Mouse (Mus musculus): ENCODE measurements around the gene Gpr31b. TPM values are rescaled to one million over a fixed set of nuclear protein-coding genes. Genes with fewer than 3 reads are reported as not detected.

Gene Gpr31b
- polyA plus RNA-seq, 1 experiment from 2014 or later, result 0.16 TPM

Other genes starting within 250 kb of the Gpr31b start
- gene Mas1, start 184.2 kb downstream of the Gpr31b start, polyA plus RNA-seq (2015; fragmentation: Nextera tagmentation; extraction: Ambion mirVana), result 0.18 TPM in 1 of 2 replicates, not detected in the other
- gene Mrgprh, start 176.3 kb downstream of the Gpr31b start, polyA plus RNA-seq (2015; fragmentation: Nextera tagmentation; extraction: Ambion mirVana), result not detected in 2 replicates
- gene Pnldc1, start 142.1 kb downstream of the Gpr31b start, polyA plus RNA-seq (2015; fragmentation: Nextera tagmentation; extraction: Ambion mirVana), result 0.78 and 1.7 TPM in 2 replicates
- 341 and 344 TPM in 2 replicates for gene Tcp1, start 136.6 kb downstream of the Gpr31b start, polyA plus RNA-seq (2015; fragmentation: Nextera tagmentation; extraction: Ambion mirVana)
- 118 and 123 TPM in 2 replicates for gene Mrpl18, start 136.0 kb downstream of the Gpr31b start, polyA plus RNA-seq (2015; fragmentation: Nextera tagmentation; extraction: Ambion mirVana)
- 0.95 and 0.96 TPM in 2 replicates for gene Acat3, start 111.7 kb downstream of the Gpr31b start, polyA plus RNA-seq (2015; fragmentation: Nextera tagmentation; extraction: Ambion mirVana)
- gene Acat2, start 91.5 kb downstream of the Gpr31b start, polyA plus RNA-seq (2015; fragmentation: Nextera tagmentation; extraction: Ambion mirVana), result 333 and 335 TPM in 2 replicates
- gene Wtap, start 58.1 kb downstream of the Gpr31b start, polyA plus RNA-seq (2015; fragmentation: Nextera tagmentation; extraction: Ambion mirVana), result 98.3 and 116 TPM in 2 replicates
- 139 and 149 TPM in 2 replicates for gene Sod2, start 45.5 kb downstream of the Gpr31b start, polyA plus RNA-seq (2015; fragmentation: Nextera tagmentation; extraction: Ambion mirVana)
- 0.09 and 0.26 TPM in 2 replicates for gene Tcp10b, start 8.8 kb upstream of the Gpr31b start, polyA plus RNA-seq (2015; fragmentation: Nextera tagmentation; extraction: Ambion mirVana)
- not detected in 2 replicates for gene Unc93a, start 79.5 kb upstream of the Gpr31b start, polyA plus RNA-seq (2015; fragmentation: Nextera tagmentation; extraction: Ambion mirVana)
- not detected in 2 replicates for gene Smok2a, start 168.9 kb upstream of the Gpr31b start, polyA plus RNA-seq (2015; fragmentation: Nextera tagmentation; extraction: Ambion mirVana)
- not detected in 2 replicates for gene Smok2b, start 178.0 kb upstream of the Gpr31b start, polyA plus RNA-seq (2015; fragmentation: Nextera tagmentation; extraction: Ambion mirVana)

All from hindbrain, embryonic 16.5 days (tissue).